Mouse (Mus musculus): Measurements from ENCODE around the gene Olfr1253. TPM values are rescaled to one million over a fixed set of nuclear protein-coding genes. Genes with fewer than 3 reads are reported as not detected.

Gene Olfr1253
- polyA plus RNA-seq (2012; rRNA removed) = not detected in 2 replicates

GRCm38 (mm10) chr2:89756990-89757389 lies at the start of gene Olfr1253:
TSS of gene Olfr1253 (minus strand) at chr2:89757090.

GRCm38 (mm10) chr2:89793519-89793918 lies 36.6 kb upstream of the Olfr1253 start, which contains the start of gene Olfr1254:
TSS of gene Olfr1254 (minus strand) at chr2:89793619.

GRCm38 (mm10) chr2:89724912-89725311 lies 32.0 kb downstream of the Olfr1253 start, which contains the start of gene Olfr1252:
TSS of gene Olfr1252 (minus strand) at chr2:89725012.

Other genes starting within 250 kb of the Olfr1253 start
- gene Olfr1243, start 225.6 kb downstream of the Olfr1253 start, polyA plus RNA-seq (2012; rRNA removed) = not detected in 2 replicates
- not detected in 2 replicates for gene Olfr1245, start 178.6 kb downstream of the Olfr1253 start, polyA plus RNA-seq (2012; rRNA removed)
- not detected in 2 replicates for gene Olfr1246, start 163.9 kb downstream of the Olfr1253 start, polyA plus RNA-seq (2012; rRNA removed)
- not detected in 2 replicates for gene Olfr1247, start 143.0 kb downstream of the Olfr1253 start, polyA plus RNA-seq (2012; rRNA removed)
- gene Olfr1248, start 138.8 kb downstream of the Olfr1253 start, polyA plus RNA-seq (2012; rRNA removed) = not detected in 2 replicates
- gene Olfr1249, start 122.1 kb downstream of the Olfr1253 start, polyA plus RNA-seq (2012; rRNA removed) = not detected in 2 replicates
- not detected in 2 replicates for gene Olfr1250, start 95.6 kb downstream of the Olfr1253 start, polyA plus RNA-seq (2012; rRNA removed)
- not detected in 2 replicates for gene Olfr1251, start 85.2 kb downstream of the Olfr1253 start, polyA plus RNA-seq (2012; rRNA removed)
- not detected in 2 replicates for gene Olfr1252, start 32.1 kb downstream of the Olfr1253 start, polyA plus RNA-seq (2012; rRNA removed)
- not detected in 2 replicates for gene Olfr1254, start 36.5 kb upstream of the Olfr1253 start, polyA plus RNA-seq (2012; rRNA removed)
- gene Olfr1255, start 55.0 kb upstream of the Olfr1253 start, polyA plus RNA-seq (2012; rRNA removed) = not detected in 2 replicates
- not detected in 2 replicates for gene Olfr1256, start 84.5 kb upstream of the Olfr1253 start, polyA plus RNA-seq (2012; rRNA removed)
- not detected in 2 replicates for gene Olfr48, start 91.1 kb upstream of the Olfr1253 start, polyA plus RNA-seq (2012; rRNA removed)
- gene Olfr1257, start 121.3 kb upstream of the Olfr1253 start, polyA plus RNA-seq (2012; rRNA removed) = not detected in 2 replicates
- not detected in 2 replicates for gene Olfr1258, start 170.2 kb upstream of the Olfr1253 start, polyA plus RNA-seq (2012; rRNA removed)
- not detected in 2 replicates for gene Olfr1259, start 191.6 kb upstream of the Olfr1253 start, polyA plus RNA-seq (2012; rRNA removed)
- gene Olfr1260, start 217.2 kb upstream of the Olfr1253 start, polyA plus RNA-seq (2012; rRNA removed) = not detected in 2 replicates
- not detected in 2 replicates for gene Olfr1261, start 234.1 kb upstream of the Olfr1253 start, polyA plus RNA-seq (2012; rRNA removed)
- not detected in 2 replicates for gene Olfr1262, start 243.1 kb upstream of the Olfr1253 start, polyA plus RNA-seq (2012; rRNA removed)

Data from central nervous system, embryonic 11.5 days (tissue).